Mouse (Mus musculus) cerebellum, postnatal 36 days (tissue): ENCODE data around the gene Rfx7.

ENCODE experiments used
- DNase-seq, 2 experiments: peaks; one replicate each; pipeline ENCODE4 v3.0.0; 2021 to 2022; ENCODE audit warnings: mixed read lengths in 2 of 2

The Rfx7 gene

DNA sequence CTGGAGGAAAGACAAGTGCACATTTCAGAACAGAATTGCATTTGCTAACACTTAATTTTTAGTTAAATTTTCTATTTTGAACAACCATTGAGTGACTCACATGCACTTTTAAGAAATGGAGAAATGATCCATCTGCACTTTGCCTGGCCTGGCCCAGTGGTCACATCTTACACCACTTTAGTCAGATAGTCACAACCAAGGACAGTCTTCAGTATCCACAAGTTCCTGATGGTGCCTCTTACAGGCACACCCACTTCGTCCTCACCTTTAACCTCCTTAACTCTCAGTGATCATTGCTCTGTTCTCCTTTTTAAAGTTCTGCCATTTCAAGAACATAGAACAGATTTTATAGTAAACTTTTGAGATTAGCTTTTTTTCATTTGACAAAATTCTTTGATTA lies 26.7 kb downstream of the Rfx7 start:
- no peak for DNase-seq

DNA sequence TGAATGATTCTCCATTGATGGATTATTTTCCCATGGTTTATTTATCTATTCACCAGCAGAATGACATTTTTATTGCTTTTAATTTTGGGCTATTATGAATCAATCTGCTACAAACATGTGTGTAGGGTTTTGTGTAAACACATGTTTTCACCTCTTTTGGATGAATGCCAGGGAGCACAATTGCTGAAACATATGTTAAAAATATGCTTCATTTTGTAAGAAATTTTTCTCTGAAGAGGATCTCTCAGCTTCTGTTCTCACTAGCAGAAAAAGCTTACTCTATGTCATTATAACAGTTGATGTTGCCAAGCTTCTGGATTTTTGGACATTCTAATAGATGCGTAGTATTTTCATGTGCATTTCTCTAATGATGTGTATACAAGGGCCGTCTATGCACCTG lies 28.3 kb downstream of the Rfx7 start:
- no peak for DNase-seq

DNA sequence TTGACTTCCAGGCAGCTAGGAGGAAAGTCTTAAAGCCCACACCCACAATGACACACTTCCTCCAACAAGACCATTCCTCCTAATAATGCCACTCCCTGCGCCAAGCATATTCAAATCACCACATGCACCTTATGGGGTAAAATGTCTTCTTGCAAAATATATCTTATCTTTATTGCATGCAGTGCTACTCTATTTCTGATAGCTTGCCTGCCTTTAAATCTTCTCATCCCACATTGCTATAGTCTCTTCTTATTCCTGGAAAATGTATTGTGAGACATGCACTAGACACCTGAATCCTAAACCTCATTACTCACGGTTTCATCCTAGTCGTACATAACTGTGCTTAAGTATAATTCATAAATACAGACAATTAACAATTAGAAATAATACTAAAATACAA lies 31.2 kb downstream of the Rfx7 start:
- DNase-seq = no peak

DNA sequence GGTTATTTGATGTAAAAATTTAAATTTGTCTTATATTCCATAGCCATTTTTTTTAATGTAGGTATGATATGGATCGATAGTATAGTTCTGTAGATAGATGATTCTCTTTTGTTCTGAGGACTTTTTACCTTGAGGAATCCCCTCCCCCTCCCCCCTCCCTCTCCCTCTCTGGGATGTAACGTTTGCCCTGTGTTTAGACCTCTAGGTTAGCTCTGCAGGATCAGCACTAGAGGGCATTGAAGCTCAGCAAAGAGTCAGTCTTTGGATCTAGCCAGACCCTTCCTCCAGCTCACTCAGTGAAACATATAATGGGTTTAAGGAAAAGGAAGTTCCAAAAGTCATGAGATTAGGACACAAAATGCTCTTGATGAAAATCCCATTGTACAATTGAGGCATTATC lies 35.1 kb downstream of the Rfx7 start:
- DNase-seq = no peak

DNA sequence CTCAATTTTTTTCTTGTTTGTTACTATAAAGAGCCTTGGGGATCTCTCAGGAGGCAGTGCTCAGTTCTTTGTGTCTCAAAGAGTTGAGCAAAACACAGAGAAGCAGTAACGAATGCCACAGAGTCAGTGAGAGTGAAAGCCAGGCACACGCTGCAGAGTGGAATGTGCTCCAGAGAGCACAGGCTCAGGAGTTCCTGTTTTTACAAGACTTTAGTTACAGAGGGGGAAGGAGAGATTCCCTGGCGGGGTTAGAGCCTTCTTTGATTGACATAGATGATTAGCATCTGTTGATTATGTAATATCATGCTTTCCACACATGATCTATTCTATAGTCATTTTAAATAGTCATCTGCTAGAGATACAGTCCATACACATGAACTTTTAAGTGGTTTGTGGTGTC lies 48.2 kb downstream of the Rfx7 start:
- DNase-seq = no peak

DNA sequence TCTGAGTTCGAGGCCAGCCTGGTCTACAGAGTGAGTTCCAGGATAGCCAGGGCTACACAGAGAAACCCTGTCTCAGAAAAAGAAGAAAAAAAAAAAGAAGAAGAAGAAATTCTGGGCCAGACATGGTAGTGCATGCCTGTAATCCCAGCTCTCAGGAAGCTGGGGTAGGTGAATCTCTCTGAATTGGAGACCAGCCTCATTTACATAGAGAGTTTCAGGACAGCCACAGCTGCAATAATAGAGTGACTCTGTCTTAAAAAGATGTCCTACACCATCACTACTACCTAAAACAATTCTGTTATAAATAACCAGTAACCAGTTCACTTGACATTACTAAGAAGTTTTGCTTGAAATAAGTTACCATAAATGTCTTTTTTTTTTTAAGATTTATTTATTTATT lies 58.8 kb downstream of the Rfx7 start:
- no peak for DNase-seq

DNA sequence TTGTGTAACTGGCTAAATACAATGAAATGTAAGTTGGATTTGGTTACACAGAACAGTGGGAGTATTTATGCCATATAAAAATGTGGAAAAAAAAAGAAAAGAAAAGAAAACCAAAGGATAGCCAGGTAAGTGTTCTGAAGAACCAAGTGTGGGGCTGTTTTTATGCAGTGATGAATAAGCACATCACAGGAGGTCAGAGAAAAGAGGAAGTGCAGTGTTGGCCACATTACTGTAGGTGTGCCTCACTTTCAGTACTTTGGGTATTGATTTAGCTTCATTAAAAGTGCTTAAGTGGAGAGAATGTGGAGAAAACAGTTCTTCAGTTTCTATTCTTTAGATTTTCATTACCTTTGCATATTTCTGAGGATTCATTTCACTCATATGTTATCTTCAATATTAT lies 60.0 kb downstream of the Rfx7 start:
- DNase-seq = no peak

DNA sequence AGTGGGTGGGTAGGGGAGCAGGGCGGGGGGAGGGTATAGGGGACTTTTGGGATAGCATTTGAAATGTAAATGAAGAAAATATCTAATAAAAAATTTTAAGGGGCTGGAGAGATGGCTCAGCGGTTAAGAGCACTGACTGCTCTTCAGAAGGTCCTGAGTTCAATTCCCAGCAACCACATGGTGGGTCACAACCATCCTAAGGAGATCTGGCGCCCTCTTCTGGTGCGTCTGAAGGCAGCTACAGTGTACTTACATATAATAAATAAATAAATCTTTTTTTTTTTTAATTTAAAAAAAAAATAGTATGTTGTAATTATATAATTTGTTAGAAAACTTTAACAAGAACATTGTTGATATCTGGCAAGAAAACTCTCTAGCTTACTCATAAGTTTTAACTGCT lies 62.6 kb downstream of the Rfx7 start:
- peak in 1 of 2 experiments; percentile 20 for DNase-seq

DNA sequence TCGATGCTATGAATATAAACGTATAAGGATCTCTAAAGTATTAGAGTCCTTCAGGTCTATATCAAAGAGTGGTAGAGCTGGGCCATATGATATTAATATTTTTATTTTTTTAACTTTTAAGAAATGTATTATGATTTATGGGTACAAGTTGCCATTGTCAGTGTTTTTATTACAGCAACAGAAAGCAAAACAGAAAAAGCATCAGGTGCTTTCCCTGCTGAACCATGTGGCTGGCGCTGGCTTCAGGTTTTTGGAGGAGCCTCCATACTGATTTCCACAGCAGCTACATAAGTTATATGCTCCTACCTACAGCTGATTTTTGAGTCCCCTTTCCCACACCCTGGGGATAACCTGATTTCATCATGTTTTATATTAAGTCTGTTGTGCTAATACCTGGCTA lies 68.1 kb downstream of the Rfx7 start:
- DNase-seq = no peak

DNA sequence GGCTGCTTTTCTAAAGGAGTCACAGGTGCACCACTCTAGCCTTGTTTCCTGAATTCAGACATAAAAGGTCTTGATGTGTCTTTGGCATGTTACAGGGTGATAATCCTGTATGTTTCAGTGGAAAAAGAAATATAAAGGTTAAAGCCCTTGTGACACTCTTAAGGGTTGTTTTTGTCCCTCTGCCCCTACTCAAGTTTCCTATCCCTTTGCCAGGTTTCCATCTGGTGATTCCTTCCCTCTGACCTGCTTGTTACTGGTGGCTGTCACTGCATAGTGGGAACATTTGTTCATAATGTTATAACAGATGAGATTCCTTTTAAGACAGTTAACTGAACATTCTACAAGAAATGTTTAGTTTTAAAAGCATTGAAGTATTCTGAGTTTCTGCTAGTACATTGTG lies 77.7 kb downstream of the Rfx7 start:
- DNase-seq = no peak

DNA sequence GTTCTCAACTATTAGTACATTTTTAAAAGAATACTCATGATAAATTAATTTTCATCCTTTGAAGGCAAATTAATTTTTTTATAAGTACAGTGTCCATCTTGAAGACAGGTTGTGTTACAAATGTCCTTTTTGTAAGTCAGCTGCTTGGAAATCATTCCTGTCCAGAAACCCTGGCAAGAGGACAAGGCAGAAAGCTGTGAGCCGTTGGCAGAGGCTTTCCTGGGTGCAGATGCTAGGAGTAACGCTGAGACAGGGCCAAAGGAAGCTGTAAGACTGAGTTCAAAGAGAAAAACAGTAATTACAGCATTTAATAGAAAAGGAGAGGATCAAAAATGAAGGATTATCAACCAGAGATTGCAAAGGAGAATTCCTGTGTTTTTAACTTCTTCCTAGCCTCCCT lies 81.8 kb downstream of the Rfx7 start:
- DNase-seq = peak; percentile 24 to 25

DNA sequence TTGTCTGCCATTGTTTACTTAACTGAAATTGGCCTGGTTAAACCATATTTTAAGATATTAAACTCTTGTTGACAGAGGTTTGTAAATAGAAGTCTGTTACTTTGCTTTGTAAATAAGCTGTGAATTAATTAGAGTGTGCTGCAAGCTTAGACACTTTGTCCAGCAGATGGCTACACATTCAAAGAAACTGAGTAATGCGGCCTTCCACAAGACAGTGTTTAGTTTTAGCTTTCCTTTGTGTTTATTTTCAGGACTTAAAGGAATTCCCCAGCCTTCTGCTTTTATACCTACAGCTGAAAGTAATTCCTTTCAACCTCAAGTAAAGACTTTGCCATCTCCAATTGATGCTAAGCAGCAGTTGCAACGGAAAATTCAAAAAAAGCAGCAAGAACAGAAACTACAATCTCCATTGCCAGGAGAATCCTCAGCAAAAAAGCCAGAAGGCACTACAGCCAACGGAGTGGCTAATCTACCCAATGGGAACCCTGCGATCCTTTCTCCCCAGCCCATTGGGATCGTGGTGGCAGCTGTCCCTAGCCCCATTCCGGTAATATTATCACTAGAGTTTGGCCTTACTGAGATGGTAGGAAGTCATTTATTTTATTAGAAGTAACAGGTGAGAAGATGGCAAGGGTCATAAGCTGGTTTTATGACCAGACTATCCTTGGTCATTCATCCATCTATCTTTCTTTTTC lies 82.9 kb downstream of the Rfx7 start:
- DNase-seq = no peak

DNA sequence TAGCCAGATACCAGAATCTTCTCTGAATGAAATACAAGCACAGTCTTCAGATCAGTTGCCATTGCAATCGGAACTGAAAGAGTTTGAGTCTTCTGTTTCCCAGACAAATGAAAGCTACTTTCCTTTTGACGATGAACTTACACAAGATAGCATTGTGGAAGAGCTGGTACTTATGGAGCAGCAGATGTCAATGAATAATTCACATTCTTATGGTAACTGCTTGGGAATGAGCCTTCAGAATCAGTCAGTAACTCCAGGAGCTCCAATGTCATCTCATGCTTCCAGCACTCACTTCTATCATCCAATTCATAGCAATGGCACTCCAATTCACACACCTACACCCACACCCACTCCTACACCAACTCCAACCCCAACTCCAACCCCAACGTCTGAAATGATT lies 86.0 kb downstream of the Rfx7 start:
- DNase-seq = no peak

DNA sequence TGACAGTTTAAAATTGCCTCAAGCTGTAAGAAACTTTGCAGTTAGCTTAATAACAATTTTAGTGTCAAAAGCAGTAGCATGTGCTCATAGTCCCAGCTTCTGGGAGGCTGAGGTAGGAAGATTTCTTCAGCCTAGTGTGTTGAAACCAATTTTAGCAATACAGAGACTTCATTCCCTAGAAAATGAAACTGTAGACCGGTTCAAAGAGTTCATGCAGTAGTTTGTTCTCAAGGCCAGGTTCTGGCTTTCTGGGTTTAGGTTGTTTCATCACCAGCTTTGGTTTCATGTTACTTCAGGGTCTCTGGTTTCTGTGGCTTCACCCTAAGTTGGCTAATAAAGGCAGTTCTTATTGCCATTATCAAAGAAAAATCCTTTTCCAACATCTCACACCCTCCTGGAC lies 91.6 kb downstream of the Rfx7 start:
- no peak for DNase-seq

DNA sequence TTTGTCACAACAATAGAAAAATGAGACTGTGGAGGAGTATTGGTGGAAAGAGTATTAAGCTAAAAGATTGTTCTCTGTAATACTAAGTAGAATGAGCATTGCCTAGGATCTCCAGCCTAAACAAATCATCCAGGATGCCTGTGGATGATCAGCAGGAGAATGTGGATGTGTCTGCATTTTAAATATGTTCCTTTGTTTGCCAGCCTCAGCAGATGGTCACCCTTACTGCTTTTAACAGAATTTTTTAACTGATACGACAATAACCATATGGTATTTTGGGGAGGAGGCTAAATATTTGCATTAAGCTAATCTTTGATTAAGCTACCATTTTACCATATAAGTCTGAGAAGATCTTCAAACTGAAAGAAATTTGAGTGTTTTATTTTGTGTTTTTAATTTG lies 95.6 kb downstream of the Rfx7 start:
- no peak for DNase-seq

DNA sequence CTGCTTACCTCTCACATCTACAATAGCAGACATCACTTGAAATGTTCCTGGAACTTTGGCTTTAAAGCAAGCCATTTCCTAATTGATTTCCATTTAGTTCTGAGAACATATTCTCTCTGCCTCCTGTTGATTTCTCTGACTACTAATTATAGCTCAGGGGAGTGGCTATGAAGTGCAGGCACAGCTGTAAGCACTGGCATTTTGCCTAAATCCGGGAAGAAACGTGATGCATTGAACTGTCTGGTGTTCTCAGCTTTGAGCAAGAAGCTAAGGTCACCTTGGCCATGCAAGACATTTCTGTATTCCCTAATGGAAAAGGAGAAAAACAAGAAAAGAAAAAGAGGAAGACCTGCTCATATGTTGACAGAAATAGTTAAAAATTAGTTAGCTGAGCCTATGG lies 96.6 kb downstream of the Rfx7 start:
- DNase-seq = no peak

DNA sequence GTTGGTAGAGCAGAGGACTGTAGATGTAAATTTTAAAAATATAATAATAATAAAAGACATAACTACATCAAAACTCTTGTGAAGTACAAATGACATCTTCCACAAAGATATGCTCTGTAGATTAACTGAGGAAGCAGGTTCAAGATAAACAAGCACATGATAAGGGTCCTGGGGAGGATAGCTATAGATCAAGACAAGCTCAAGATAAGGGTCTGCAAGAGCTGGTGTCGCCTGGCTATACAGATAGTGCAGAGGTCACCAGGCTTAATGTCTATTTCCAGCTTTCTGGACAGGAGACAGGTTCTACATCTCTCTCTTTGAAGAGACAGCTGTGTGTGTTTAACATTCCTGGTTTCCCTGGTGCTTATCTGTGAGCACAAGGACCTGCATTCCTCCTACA lies 100.2 kb downstream of the Rfx7 start:
- DNase-seq = no peak

DNA sequence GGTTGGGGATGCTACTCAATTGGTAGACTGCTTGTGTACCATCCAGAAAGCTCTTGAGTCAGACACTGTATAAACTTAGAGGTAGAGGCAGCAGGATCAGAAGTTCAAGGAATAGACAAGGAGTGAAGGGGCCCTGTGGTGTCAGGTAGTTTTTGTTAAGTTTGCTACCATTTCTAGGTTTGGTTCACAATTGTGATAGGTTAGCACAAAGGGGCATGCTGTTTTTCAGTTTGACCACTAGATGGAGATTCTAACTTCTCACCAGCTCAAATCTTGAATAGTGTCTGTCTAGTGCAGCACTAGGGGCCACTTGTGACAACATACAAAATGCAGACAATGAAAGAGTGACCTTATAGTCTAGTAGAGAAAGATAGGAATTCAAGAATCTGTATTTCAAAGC lies 103.1 kb downstream of the Rfx7 start:
- DNase-seq = no peak

DNA sequence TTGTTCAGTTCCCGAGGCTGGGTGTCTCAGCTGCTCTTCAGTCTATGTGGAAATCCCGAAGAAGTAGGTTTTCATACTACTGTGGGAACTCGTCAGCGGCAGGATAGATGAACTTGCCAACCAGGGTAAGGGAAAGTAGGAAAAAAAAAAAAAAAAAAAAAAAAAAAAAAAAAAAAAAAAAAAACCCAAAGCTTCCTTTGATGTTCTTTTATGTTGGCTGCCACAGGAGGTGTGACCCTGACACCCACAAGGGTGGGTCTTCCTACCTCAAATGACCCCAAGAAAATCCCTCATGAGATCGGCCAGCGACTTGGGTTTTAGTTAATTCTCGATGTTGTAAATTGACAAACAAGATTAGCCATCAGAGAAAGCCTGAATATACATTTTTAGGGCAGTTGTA lies 104.5 kb downstream of the Rfx7 start:
- no peak for DNase-seq

DNA sequence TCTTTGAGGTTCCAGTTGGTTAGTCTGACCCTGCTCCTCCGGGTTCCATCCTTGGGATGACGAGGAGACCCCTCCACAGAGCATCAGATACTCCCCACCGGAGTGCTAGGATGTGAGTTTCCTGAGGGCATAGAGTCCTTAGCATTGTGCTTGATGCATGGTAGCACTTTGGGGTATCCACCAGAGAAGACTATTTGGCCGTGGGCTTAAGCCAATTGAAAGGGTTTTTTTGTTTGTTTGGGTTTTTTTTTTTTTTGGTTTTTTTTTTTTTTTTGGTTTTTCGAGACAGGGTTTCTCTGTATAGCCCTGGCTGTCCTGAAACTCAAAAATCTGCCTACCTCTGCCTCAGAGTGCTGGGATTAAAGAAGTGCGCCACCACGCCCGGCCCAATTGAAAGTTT lies 105.2 kb downstream of the Rfx7 start:
- no peak for DNase-seq

DNA sequence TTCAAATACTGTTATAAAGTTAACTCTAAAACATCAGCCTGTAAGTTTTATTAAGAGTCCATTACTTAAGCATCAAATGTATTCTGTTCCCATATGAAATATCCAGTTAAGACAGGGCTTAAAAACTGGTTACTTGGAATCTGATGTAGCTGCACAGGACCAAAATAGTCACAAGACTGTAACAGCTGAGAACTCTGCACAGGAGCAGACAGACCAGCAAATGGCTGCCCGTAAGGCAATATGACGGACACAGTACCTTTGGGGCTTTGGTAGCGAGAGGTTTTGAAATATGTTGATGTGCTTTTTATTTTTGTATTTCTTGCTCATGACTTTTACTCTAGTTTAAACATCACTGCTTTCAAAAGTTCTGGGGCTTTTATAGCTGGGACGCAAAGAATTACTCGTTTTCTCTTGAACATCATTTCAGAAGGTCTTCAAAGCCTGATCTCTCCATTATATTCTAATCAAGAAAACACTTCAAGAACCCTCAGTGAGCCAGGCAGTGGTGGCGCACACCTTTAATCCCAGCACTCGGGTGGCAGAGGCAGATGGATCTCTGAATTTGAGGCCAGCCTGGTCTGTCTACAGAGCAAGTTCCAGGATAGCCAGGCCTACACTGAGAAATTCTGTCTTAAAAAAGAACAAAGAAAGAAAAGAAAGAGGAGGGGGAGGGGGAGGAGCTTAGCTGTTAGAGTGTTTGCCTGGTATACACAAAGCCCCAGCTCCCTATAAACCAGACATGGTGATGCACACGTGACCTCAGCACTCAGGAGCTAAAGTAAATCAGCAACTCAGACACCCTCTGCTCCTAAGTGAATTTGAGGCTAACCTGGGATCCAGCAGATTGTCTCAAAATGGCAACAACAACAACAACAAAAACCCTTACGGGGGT lies 107.2 kb downstream of the Rfx7 start:
- DNase-seq = peak in 1 of 2 experiments; percentile 21

DNA sequence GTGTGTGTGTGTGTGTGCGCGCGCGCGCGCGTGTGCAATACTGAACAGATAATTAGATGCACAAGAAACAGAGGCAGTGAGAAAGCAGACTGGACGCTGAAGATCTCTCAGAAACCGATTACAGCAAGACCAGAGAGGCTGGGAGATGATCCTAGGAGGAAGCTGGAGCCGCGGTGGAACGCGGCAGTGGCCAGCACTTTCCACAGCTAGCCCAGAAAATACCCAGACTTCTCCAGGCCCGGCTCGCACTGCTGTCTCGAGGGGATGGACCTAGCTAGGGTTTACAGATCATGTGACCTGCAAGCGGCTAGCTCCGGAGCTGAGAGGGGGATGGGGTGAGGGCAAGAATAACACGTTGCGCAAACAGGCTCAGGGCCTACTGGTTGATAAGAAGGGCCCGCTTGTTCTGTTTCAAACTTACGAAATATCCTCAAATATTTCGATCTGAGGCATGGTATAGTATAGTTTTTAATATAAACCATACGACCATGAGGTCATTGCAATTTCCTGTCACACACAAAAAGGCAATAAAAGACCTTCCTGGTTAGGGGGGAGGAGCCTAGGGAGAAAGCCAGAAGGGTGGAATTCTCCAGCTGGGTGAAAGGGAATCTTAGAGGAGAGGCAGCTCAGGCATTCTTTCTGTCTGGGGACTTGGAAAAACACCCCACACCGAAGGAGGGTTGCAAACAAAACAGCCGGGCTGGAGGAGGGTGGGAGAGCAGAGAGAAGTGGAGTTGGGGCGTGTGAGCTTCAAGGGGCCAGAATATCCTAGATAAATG lies 108.0 kb downstream of the Rfx7 start:
- peak; percentile 75 to 78 for DNase-seq

DNA sequence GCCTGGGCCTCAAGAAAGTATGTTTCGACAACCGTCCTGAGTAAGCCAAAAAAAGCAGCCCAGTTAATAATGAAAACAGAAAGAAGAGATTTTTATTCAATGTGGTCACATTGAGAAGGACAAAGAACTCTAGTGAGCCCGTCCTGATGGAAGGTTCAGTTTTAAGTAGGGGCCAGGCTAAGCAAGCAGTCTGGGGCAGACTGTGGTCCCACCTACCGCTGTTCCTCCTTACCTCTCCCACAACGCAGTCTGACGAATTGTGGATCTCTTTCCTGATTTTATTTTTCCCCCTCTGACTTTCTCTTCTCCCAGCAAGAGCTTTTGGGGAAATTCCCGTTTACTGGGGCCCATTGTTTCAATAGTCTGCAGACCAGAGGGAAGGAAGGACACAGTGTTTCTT lies 108.6 kb downstream of the Rfx7 start:
- DNase-seq = no peak
